Mouse (Mus musculus): ENCODE measurements around the gene Pabpn1.

DNA sequence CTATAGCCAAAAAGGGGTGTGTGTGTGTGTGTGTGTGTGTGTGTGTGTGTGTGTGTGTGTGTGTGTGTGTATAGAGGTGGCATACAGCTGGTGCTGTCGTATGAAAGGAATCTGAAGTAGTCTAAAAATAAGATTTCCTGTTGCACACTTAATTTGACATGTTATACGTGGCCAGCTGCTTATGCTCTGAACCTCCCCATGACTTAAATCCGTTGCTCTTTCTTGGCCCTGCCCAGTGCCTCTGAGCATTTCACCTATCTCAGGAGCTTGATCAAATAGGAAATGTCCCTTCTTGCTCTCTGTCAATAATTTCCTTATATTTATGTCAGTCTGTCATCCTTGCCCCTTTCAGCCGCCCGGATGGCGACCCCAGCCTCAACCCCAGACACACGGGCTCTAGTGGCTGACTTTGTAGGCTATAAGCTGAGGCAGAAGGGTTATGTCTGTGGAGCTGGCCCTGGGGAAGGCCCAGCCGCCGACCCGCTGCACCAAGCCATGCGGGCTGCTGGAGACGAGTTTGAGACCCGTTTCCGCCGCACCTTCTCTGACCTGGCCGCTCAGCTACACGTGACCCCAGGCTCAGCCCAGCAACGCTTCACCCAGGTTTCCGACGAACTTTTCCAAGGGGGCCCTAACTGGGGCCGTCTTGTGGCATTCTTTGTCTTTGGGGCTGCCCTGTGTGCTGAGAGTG lies 8.1 kb upstream of the Pabpn1 start:
- no peak for TF ChIP-seq CTCF (IDR thresholded peaks at IDR 0.05; ENCODE audit: low read depth)
- no peak for TF ChIP-seq EP300 (IDR thresholded peaks at IDR 0.05; ENCODE audit: low read depth)
